Mouse (Mus musculus): ENCODE measurements around the gene Eno1. TPM values are rescaled to one million over a fixed set of nuclear protein-coding genes. Genes with fewer than 3 reads are reported as not detected.

Eno1 gene
- polyA plus RNA-seq (2015; fragmentation: Nextera tagmentation; extraction: Ambion mirVana), result 1,007 and 1,091 TPM in 2 replicates

DNA sequence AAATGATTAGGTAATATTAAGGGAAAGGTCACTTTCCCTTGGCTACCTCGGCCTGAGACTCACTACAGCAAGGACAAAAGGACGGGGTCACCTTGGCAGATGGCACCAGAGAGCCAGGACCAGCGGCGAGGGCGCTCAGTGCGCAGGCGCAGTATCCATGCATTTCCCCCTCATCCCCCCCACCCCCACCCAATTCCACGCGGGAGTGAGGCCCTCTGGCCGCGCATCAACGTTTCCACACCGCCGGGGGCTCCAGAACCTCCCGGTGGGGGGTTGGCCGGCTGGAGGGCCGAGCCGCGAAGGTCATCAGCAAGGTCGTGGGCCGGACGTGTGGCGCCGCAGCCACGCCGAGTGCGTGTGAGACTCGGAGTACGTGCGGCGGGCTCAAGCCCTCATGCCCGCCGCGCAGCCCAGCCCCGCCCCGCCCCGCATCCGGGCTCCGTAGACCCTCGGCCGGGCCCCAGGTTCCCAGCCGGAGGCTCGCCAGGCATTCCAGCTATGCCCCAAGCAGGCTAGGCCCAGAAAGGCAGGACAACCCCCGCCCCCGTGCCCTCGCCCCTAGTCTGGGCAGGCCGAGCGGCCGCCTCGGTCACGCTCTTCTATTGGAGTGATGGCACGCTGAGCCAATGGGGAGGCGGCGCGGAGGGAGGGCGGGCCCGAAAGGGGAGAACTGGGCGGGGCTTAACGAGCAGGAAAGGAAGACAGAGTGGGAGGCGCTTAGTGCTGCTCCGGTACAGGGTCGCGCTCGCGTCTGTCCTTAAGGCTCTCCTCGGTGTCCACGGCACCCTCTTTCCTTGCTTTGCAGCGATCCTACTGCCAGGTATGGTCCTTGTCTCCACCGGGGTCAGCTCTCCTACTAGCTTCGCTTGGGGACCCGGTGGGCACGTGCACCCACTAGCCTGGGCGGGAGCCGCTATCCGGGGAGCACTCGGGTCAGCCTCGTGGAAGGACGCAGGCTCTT lies at the start of gene Eno1:
TSS of gene Eno1 (plus strand) at position 201 of the 961 bp plus-strand sequence.

DNA sequence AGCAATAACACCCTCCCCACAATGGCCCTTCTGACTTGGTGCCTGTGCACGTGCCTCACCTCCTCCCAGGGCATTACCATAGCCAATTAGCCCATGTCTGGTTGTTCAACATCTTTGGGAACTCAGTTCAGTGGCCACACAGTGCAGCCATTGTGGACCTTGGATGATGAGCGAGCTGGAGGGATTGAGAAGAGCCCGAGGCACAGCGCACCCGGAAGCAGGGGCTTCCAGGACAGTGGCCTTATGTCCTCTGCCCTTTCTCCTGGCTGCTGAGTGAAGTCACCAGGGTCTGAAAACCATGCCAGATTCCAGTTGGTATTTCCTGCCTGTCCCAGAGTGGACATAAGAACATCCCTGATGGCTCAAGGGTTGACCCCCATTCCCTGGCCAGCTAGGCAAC lies 35.3 kb upstream of the Eno1 start, which contains the start of gene Car6:
TSS of gene Car6 (minus strand) at position 101 of the 400 bp plus-strand sequence.

DNA sequence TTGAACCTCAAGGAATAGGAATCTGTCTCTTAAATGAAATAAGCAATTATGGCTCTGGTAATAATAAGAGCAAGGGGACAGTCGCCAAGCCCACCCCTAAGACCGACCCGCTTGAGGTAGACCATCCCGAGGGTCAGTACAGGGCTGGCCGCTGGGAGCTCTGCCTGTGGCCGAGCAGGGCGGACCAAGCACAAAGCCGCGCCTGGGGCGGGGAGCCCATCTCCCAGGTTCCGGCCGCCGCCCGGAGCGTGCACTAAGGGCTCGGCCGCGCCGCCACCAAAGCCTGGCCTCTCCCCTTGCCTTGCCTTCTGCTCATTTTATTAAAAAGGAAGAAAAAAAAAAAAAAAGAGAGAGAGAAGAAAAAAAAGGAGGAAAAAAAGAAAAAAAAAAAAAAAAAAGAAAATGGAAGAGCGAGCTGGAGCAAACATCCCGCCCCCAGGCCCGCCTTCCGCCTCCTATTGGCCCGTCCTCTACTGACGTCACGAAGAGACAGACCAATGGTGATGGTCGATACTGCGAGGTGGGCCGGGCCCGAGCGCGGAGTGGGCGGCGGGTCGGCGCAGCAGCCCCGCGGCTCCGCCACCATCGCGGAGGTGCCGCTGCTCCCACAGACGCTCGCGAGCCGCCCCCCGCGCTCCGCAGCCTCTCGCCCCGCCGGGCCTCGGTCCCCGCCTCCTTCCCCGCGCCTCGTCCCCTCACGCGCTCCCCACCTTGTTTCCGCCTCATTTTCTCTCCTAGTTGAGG lies 44.7 kb downstream of the Eno1 start, which contains the start of gene Rere:
TSS of gene Rere (plus strand) at position 629 of the 744 bp plus-strand sequence.

Other genes starting within 250 kb of the Eno1 start
- 3.2 and 4.2 TPM in 2 replicates for gene H6pd, start 227.7 kb upstream of the Eno1 start, polyA plus RNA-seq (2015; fragmentation: Nextera tagmentation; extraction: Ambion mirVana)
- gene Gpr157, start 149.4 kb upstream of the Eno1 start, polyA plus RNA-seq (2015; fragmentation: Nextera tagmentation; extraction: Ambion mirVana), result 0.72 and 1.1 TPM in 2 replicates
- 3.5 and 4.1 TPM in 2 replicates for gene Slc2a5, start 117.4 kb upstream of the Eno1 start, polyA plus RNA-seq (2015; fragmentation: Nextera tagmentation; extraction: Ambion mirVana)
- gene Slc2a7, start 87.7 kb upstream of the Eno1 start, polyA plus RNA-seq (2015; fragmentation: Nextera tagmentation; extraction: Ambion mirVana), result not detected in 2 replicates
- gene Car6, start 35.4 kb upstream of the Eno1 start, polyA plus RNA-seq (2015; fragmentation: Nextera tagmentation; extraction: Ambion mirVana), result not detected in 2 replicates
- 29.6 and 29.7 TPM in 2 replicates for gene Rere, start 44.9 kb downstream of the Eno1 start, polyA plus RNA-seq (2015; fragmentation: Nextera tagmentation; extraction: Ambion mirVana)

Measured in neural tube, postnatal 0 days (tissue).